Mouse (Mus musculus) neural tube, embryonic 14.5 days (tissue): ENCODE measurements at regions not wholly inside any gene's neighbourhood (a gene's known extent, or its start where the extent isn't known, plus 50 kb on each side); places are given as distances from the start of the nearest gene placed in this dataset.

Experiments used
- ATAC-seq: fragments of 200-750 bp; cut with Nextera tagmentation; 2 replicates; pipeline ENCODE4 v1.8.0; 2017; ENCODE audit warnings: low read depth, mild to moderate bottlenecking, moderate TSS enrichment, moderate library complexity
- H3K27ac ChIP-seq: fragments of 300-500 bp; sonication (generic); 2 replicates; pipeline ENCODE4 v1.5.1; 2014; ENCODE audit warnings: low read depth, mild to moderate bottlenecking, control low read depth, low read length, moderate library complexity, mixed read lengths
- H3K27me3 ChIP-seq: fragments of 300-500 bp; sonication (generic); 2 replicates; pipeline ENCODE4 v1.6.1; 2014; ENCODE audit warnings: low read length; ENCODE audit not compliant: control insufficient read depth, insufficient read depth
- H3K36me3 ChIP-seq: fragments of 300-500 bp; sonication (generic); 2 replicates; pipeline ENCODE4 v1.6.1; 2014; ENCODE audit warnings: low read length, mixed read lengths; ENCODE audit not compliant: control insufficient read depth, insufficient read depth
- H3K4me1 ChIP-seq: fragments of 300-500 bp; sonication (generic); 2 replicates; pipeline ENCODE4 v1.6.1; 2014; ENCODE audit warnings: low read length; ENCODE audit not compliant: control insufficient read depth, insufficient read depth
- H3K4me2 ChIP-seq: fragments of 300-500 bp; sonication (generic); 2 replicates; pipeline ENCODE4 v1.6.1; 2014; ENCODE audit warnings: mild to moderate bottlenecking, low read depth, low read length, control low read depth
- H3K4me3 ChIP-seq: fragments of 300-500 bp; sonication (generic); 2 replicates; pipeline ENCODE4 v1.5.1; 2014; ENCODE audit warnings: low read depth, low read length, control low read depth, mixed read lengths
- H3K9ac ChIP-seq: fragments of 300-500 bp; sonication (generic); replicated peaks from 2 replicates; pipeline ENCODE4 v1.6.1; 2014; ENCODE audit warnings: low read depth, mild to moderate bottlenecking, control low read depth, low read length, mixed read lengths
- H3K9me3 ChIP-seq: fragments of 300-500 bp; sonication (generic); 2 replicates; pipeline ENCODE4 v1.6.1; 2016; ENCODE audit warnings: low read length; ENCODE audit not compliant: control insufficient read depth
- WGBS: fragments of 180-500 bp; shearing (Covaris S2); extraction: QIAGEN DNeasy Blood & Tissue Kit; methylation state at CpG from one replicate; pipeline ENCODE4 v1.1.7; 2014; 5-methylcytosine and 5-hydroxymethylcytosine counted together

DNA sequence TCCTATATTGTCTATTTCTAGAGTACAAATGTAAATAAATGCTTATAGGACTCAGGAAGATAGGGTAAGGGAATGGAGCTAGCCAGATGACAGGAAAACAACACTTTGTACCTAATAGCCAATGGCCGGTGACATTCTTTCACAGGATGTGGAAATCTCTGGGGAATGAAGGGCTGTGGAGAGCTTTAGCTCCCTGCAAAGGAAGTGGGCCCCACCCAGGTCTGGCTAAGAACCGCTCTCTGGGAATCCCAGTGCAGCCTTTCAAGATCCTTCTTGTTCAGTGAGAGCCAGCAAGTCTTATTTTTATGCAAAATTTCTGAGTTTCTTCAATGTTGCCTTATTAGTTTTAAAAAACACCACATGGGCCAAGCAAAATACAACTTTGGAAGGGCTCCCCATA is 54.7 kb upstream of the Pappa2 start:
- ATAC-seq: no peak
- H3K4me2 ChIP-seq: no peak overlapping the region
- WGBS: 81% methylated on average over 2 of the region's 2 CpGs

DNA sequence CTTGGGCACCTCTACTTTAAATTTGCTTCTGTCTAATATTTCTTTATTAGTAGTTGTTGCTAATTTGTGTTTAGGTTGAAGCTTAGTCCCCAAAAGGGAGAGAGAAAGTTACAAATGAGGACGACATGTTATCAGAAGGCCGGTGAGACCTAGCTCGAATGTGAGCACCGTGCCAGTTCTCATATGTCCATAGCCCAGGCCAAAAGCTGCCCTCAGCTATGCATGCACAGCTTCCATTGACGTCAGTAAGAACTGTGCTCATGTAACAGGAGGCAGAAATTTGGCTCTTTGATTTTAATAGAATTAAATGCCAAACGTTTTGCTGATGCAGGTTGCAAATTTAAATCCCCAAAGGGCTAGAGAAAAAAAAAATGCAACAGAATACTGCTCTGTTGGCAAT is 56.1 kb upstream of the Pappa2 start:
- no peak for ATAC-seq
- WGBS: 83% methylated on average over 6 of the region's 6 CpGs
- no peaks in the 10 kb centered on the region for H3K27me3 ChIP-seq
- no peaks in the 10 kb centered on the region for H3K9me3 ChIP-seq
- no peak overlapping the region for H3K27ac ChIP-seq
- no peak overlapping the region for H3K4me2 ChIP-seq
- no peak overlapping the region for H3K4me3 ChIP-seq
- no peaks in the 10 kb centered on the region for H3K36me3 ChIP-seq
- H3K4me1 ChIP-seq: no peaks in the 10 kb centered on the region
- H3K9ac ChIP-seq: no peak overlapping the region

More for the DNA sequence above, 54.7 kb upstream of the Pappa2 start:
- no peaks in the 10 kb centered on the region for H3K9me3 ChIP-seq
- H3K4me3 ChIP-seq: no peak overlapping the region
- no peaks in the 10 kb centered on the region for H3K4me1 ChIP-seq
- H3K36me3 ChIP-seq: no peaks in the 10 kb centered on the region
- H3K27me3 ChIP-seq: no peaks in the 10 kb centered on the region
- no peak overlapping the region for H3K27ac ChIP-seq
- no peak overlapping the region for H3K9ac ChIP-seq

DNA sequence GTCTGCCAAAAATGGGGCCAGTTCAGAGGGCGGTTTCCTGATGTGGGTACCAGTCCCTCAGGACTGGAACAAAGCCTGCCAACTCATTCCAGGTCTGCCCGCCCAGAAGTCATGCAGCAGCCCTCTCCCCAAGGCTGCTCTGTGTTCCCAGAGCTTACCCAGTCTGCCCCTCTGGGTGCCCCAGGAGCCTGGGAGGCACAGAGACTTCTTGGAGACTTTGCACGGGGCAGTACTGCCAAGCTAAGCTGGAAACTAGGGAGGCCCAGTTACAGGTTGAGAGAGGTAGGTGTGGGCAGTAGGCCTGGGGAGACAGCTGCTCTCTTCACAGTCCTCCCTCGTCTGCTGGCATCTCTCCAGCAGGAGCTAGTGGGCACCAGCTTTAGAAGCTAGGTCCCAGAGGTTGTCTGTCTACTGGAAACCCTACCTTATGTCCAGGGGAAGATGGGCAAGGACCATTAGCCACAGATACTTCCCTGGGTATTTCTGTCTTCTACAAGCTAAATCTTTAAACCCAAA is 65.6 kb upstream of the Pappa2 start:
- no peak for ATAC-seq
- Histone ChIP-seq H3K27me3 (no peaks in the 10 kb centered on the region), H3K36me3 (no peaks in the 10 kb centered on the region), H3K9me3 (no peaks in the 10 kb centered on the region), H3K4me3 (no peak overlapping the region), H3K4me1 (no peaks in the 10 kb centered on the region), H3K27ac (no peak overlapping the region), H3K4me2 (no peak overlapping the region), H3K9ac (no peak overlapping the region)
- 77% methylated on average over 4 of the region's 4 CpGs for WGBS

DNA sequence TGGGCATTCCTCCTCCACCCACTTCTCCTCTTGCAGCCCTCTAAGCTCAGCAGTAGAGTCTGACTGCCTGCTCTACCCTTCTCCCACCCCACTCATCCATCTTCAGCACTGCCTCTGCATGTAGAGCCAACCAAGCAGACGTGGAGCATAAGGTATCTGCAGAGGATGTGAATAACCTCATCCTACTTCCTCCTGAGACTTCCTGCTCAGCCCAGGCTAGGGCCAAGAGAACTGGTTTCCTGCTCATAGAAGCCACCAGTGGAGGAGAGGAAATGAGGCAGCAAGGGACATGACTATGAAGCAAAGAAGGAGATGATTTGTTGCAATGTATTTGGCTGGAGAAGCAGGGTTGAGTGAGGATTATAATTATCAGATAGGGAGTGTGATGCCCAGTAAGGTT is 84.7 kb upstream of the Pappa2 start:
- no peaks in the 10 kb centered on the region for H3K9me3 ChIP-seq

DNA sequence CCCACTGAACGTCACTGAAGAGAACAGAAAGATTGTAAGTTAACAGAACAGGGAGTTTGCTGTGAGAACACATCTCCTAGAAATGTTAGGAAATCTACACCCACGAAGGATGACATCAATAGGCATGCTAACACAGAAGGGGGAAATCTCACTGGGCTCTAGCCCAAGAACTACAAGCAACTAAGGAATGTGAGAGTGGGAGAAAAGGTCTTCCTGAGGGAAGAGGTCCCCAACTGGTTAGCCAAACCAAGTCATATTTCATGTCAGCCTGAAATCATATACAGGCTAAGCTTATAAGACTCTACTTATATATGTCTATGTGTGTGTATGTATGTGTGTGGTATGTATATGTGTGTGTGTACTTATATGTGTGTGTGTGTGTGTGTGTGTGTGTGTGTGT is 118.9 kb upstream of the Pappa2 start:
- Histone ChIP-seq H3K36me3 (no peaks in the 10 kb centered on the region), H3K9ac (no peak overlapping the region), H3K27ac (no peak overlapping the region), H3K4me1 (no peaks in the 10 kb centered on the region), H3K4me3 (no peak overlapping the region), H3K27me3 (no peaks in the 10 kb centered on the region), H3K4me2 (no peak overlapping the region), H3K9me3 (no peaks in the 10 kb centered on the region; the same call in 1 of the 2 replicates)
- WGBS: 79% methylated on average over 2 of the region's 2 CpGs
- no peak for ATAC-seq

More for the DNA sequence above, 84.7 kb upstream of the Pappa2 start:
- Histone ChIP-seq H3K4me1 (no peaks in the 10 kb centered on the region), H3K4me2 (no peak overlapping the region), H3K27ac (no peak overlapping the region), H3K4me3 (no peak overlapping the region), H3K27me3 (no peaks in the 10 kb centered on the region), H3K36me3 (no peaks in the 10 kb centered on the region), H3K9ac (no peak overlapping the region)
- no peak for ATAC-seq
- 84% methylated on average over 1 of the region's 1 CpGs for WGBS

DNA sequence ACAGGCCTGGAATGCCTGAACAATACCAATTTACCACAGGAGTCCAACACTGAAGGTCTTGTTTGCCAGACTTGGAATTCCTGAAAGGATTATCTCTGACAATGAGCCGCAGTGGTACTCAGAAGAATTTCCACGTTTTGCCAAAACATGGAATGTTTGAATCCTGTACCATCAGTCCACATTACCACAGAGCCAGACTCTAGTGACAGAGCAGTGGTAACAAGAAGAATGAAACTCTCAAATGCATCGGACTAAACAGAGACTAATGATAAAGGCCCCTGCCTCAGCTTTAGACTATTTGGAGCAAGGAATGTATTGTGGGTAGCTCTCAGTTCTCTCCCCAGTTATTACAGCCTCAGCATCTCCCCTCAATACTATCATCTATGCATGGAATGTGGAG is 109.9 kb upstream of the Cop1 start:
- 83% methylated on average over 3 of the region's 3 CpGs for WGBS
- no peaks in the 10 kb centered on the region for H3K27me3 ChIP-seq
- ATAC-seq: no peak

DNA sequence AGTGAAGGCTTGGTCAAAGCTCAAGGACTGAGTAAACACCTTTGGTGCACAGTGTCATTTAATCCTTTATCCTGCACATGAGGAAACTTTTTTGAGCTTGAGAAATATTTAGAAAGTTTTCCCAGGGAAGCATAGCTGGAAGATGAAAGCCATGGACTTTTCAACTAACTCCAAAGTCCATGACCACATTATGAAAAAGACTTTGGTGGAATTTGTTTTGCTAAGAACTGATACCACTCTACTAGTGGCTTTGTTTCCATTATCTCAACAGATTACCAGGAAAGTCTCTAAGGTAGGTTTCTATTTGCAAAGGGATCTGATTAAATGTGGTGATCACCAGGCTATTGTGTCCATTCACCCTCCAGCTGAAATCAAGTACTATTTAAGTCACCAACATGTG is 107.2 kb upstream of the Cop1 start:
- no peaks in the 10 kb centered on the region for H3K9me3 ChIP-seq
- no peak overlapping the region for H3K9ac ChIP-seq
- ATAC-seq: no peak
- H3K27ac ChIP-seq: no peak overlapping the region
- no peaks in the 10 kb centered on the region for H3K4me1 ChIP-seq
- H3K4me2 ChIP-seq: no peak overlapping the region
- H3K4me3 ChIP-seq: no peak overlapping the region
- H3K27me3 ChIP-seq: no peaks in the 10 kb centered on the region
- no peaks in the 10 kb centered on the region for H3K36me3 ChIP-seq

More for the DNA sequence above, 109.9 kb upstream of the Cop1 start:
- Histone ChIP-seq H3K27ac (no peak overlapping the region), H3K36me3 (no peaks in the 10 kb centered on the region), H3K4me2 (no peak overlapping the region), H3K4me3 (no peak overlapping the region), H3K9ac (no peak overlapping the region), H3K4me1 (no peaks in the 10 kb centered on the region), H3K9me3 (no peaks in the 10 kb centered on the region)

DNA sequence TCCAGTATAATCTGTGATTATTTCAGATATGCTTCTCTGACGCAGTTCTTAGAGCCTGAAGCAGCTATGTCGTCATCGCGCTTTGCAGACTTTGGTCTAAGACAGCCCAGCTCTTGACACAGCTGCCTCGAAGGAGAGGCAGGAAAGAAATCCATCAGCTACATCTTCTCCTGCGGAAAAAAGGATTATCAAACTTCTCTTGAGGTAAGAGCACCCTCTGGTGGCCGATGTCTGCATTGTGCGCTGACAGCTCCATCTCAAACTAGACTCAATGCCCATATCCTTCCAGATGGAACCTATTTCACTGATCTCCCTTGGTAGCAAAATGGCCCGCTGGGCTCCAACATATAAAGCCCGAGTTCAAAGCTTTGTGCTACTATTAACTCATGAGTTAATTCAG is 96.8 kb upstream of the Cop1 start:
- H3K9ac ChIP-seq: no peak overlapping the region
- no peaks in the 10 kb centered on the region for H3K36me3 ChIP-seq
- H3K27me3 ChIP-seq: no peaks in the 10 kb centered on the region
- WGBS: 9% methylated on average over 10 of the region's 10 CpGs
- H3K4me1 ChIP-seq: no peaks in the 10 kb centered on the region
- H3K4me3 ChIP-seq: no peak overlapping the region
- no peak overlapping the region for H3K4me2 ChIP-seq
- no peaks in the 10 kb centered on the region for H3K9me3 ChIP-seq
- H3K27ac ChIP-seq: no peak overlapping the region
- peak; percentile 79; the same call in 1 of the 2 replicates for ATAC-seq

DNA sequence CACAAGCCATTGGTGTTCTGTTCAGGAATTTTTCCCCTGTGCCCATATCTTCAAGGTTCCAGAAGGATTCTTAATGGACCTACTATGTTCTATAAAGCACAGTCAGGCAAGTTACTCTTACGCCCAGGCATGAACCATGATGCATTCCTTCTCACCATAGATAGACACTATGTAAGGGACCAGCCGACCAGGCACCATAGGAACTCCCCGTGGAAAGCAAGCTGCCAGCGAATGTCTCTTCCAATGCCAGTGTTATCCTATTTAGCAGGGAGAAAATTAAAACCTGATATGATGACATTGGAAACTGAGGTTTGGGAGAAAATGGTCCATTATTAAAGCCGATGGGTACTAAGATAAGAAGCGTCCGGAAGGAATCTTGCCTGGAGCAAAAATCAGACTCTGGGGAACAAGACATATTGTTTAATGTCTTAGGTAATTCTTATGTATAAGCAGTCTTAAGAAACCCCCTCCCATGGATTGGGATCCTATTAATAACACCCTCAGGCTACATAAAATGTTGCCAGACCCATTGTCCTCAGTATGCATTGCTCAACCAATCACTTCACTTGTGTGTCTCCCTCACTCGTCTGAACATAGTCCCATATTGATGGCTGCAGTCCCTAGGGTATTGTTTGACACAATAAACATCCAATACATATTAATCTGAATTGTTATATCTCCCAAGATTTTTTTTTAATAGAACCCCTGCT is 84.2 kb upstream of the Cop1 start:
- WGBS: 62% methylated on average over 8 of the region's 8 CpGs
- no peaks in the 10 kb centered on the region; the same call in 1 of the 2 replicates for H3K4me1 ChIP-seq
- no peak overlapping the region for H3K27ac ChIP-seq
- H3K9me3 ChIP-seq: no peaks in the 10 kb centered on the region
- H3K4me3 ChIP-seq: no peak overlapping the region
- ATAC-seq: peak; percentile 83
- no peaks in the 10 kb centered on the region for H3K27me3 ChIP-seq
- H3K9ac ChIP-seq: no peak overlapping the region
- H3K36me3 ChIP-seq: no peaks in the 10 kb centered on the region
- no peak overlapping the region; the same call in 1 of the 2 replicates for H3K4me2 ChIP-seq
